Mouse (Mus musculus): ENCODE measurements around the gene Mnd1.
A peak's percentile ranks its signal among the peaks of the same experiment; 100 is the strongest.

Mnd1 gene

DNA sequence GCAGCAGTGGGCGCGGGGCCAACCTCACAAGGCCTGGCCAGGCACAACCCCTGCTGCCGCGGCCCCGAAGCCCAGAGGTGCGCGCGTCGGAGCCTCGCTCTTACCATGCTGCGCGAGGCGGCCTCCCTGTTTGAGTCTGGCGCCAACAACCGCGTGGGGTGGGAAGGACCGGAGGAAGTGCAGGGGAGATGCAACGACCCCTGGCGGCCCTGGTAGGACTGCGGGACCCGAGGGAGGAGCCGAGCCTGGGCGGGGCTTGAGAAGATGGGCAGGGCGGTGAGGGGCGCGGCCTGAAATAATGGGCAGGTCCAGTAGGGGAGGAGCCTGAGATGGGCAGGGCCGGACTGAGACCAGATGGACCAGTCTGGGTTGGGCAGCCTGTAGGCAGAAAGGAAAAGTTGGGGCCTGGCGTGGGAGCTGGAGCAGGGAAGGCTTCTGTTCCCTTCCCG, at the start of gene Mnd1:
TSS of gene Mnd1 (minus strand) at position 229 of the 449 bp plus-strand sequence.
- DNase-seq: peak; percentile 94

DNA sequence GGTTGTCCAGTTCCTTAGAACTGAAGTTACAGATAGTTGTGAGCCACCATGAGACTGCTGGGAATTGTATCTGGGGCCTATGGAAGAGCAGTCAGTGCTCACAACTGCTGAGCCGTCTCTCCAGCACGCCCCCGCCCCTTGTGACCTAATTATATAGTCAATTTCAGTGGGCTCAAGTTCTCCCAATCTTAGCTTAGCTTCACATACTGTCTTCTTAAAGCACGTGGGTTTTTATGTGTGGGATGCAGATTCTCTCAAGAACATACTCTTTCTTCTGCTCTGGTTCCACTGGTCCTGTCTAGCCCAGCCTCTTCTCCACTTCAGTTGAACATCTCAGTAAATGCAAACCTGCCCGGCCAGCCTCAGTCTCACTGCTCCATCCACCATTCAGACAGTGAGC, 49.1 kb upstream of the Mnd1 start:
- no peak for DNase-seq

DNA sequence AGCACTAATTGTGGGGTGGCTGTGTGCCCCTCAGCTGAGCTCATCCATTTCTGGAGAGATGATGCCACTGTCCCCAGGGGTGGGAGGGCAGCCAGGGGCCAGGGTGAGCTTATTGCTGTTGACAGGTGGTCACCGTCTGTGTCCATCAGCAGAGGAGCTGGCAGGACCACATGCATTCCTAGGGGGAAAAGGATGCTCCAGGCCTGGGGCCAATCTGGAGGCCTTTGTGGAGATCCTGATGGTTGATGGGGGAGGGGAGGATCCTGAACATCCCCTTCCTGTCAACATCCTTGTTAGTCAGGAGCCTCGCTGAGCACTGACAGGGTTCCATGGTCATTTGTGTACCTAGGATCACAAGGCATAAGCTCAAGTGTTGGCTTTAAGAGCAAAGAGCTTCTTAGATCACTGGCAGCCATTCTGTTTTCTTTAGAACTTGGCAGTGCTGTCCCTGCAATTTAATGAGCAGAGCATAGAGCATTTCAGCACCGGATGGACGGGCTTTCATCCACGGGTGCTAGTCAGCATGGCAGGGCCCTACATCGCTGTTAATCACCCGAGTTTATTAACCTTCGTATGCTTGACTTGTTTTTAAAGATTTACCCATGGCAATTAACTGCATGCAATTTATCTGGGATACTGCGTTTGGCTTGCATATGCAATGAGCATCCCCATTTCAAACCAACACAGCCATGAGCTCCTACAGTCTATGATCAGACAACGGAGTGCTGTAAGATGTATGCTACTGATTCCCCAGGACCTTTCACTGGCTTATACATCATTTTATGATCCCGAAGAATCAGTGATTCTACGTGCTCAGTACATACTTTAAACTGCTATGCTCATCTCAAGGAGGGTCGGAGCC, 45.2 kb upstream of the Mnd1 start:
- DNase-seq: peak; percentile 98

DNA sequence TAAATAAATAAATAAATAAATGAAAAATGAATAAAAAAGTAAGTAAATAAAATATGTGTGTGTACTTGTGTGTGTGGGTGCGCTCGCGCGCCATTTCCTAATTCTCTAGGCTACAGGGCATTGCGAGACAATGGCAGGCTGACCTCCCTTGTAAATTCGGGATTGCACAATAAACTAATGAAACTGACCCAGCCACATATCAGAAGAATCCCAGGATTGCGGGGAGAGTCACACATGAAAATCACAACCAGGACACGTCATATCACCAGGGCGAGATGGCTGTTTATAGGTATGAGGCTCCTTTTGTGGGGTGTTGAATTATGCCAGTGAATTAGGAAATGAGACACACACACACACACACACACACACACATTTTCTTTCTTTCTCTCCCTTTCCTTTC, 43.9 kb upstream of the Mnd1 start:
- no peak for DNase-seq

DNA sequence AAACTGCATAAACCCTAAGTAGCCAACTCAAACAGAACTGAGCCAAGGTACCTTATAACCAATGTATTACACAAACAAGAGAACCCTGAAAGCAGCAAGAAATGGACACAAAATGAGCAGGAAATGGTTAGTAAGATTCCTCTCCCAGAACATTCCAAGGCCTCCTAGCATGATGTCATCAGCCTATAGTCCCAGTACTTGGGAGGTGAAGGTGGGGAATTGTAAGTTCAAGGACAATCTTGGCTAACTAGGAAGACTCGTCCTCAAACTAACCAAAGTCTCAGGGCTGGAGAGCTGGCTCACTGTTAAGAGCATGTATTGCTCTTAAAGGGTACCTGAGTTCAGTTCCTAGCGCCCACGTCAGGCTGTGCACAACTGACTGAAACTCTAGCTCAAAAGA, 42.6 kb upstream of the Mnd1 start:
- no peak for DNase-seq

DNA sequence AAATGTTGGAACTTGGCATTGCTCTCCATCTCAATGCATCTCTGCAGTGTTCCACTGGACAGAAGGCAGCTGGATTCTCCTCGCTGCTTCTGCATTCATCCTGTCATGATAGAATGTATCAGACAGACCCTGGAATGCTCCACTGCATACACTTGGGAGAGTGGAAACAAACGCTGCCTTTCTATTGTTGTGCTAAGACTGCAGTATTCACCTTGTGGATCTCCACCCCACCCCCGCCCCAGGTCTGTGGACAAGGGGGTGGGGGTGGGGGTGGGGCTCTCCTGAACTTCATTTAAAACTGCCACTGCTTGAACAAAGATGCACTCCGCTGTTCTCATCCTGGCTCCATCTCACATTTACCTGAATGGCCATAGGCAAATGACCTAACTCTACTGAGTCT, 38.3 kb upstream of the Mnd1 start:
- no peak for DNase-seq

DNA sequence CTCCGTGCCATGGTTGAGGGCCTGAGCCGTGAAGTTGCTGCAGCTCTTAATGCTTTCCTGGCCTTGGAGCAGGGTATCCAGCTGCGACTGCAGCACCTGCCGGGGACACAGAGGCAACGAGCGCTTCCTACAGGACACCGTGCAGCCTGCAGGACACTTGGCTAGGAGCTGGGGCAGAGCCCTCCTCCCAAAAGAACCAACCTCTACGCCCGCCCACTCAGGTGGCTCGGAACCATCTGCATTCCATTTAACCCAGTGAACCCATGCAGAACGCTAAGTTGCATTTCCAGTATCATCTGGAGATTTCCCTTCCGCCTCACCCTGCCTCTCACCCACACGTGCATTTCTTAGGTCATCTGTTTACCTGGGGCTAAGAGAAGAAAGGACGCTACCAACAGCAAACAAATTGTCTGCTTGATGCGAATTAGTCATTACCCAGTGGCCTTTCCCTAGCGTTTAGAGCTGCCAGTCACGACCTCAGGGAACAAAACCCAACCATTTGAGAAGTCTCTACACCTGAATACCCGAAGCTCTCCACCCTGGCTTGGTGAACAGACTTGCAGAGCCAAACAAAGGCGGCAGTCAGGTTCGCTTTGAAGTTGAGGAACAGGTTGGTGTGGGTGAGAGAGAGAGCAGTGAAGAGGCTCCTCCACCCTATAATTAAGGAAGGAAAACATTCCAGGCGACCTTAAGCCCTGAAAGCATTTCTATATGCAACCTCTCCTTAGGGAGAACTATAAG, 35.7 kb upstream of the Mnd1 start:
- no peak for DNase-seq

DNA sequence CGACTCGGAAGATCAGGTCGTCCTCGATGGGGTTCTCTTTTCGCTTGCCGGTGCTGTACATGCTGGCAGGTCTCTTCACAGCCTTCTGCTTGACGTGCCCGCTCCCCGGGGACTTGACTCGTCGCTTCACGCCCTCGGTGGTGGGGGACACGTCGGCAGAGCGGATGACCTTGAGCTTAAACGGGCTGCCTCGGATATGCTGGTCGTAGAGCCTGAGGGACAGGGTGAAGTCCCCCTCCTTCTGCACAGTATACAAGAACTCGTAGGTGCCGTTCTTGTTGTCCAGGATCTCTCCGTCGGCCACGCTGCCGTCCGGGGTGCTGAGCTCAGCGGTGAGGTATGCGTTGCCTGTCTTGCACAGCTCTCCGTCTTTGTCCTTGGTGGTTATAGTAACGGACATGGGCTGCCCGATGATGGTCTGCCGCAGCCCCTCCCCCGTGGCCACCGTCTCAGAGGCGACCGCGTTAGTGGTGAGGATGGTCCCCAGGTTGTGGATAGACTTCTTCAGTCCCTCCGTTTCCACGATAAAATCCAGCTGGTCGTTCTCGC, 35.0 kb upstream of the Mnd1 start:
- DNase-seq: no peak

DNA sequence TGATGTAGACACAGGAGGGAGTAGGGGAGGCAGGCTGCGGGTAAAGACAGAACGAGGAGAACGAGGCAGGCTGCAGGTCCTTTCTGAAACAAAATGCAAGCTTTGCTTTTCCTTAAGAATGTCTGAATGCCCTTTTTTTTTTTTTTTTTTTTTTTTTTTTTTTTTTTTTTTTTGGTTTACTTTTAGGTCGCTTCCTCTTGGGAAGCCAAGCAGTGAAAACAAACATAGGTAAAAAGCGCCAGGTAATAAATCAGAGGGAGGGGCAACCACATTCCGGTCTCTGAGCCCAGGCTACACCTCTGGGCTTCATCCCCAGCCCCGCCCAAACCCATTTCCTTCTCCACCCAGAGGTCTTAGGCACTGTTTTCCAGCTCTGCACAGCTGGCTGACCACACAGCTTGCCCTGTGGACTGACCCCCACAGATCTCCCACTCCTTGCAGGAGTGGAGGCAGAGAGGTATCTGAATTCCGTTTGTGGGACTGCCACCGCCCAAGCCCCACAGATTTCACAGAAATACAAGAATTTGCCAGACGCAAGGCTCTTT, 34.1 kb upstream of the Mnd1 start:
- no peak for DNase-seq

DNA sequence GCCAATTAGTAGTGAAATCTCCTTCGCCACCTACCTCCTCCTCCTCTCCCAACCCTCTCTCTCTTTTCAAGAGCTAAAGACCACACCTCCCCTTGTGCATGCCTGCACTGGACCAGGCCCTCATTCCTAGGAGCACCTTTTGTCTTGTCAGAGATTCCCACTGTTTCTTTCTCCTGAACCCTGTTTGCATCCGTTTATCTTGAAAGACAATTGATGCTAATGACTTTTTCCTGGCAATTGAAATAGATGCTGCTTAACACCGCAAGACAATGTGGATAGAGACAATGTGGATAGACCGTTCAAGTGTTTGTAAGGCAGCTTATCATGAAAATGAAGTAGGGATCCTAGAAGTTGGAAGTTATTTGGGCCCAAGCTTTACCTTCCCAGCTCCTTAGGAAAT, 26.1 kb upstream of the Mnd1 start:
- no peak for DNase-seq

DNA sequence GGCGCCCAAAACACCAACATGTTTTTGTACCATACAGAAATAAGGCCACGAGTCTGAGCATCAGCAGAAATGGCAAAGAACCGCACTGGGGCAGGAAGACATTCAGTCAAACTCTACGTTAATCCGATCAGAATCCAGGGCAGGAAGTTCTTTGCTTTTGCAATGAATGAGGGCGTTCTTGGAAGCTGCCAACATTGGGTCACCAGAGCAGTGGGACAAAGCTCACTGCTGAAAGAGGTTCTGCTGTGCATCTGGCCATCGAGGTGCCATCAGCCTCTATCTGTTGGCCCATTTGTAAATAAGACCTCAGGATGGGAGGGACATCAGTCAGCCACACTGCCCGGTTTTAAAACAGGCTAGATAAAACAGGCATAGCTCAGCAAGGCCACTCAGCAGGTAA, 25.5 kb upstream of the Mnd1 start:
- DNase-seq: no peak

DNA sequence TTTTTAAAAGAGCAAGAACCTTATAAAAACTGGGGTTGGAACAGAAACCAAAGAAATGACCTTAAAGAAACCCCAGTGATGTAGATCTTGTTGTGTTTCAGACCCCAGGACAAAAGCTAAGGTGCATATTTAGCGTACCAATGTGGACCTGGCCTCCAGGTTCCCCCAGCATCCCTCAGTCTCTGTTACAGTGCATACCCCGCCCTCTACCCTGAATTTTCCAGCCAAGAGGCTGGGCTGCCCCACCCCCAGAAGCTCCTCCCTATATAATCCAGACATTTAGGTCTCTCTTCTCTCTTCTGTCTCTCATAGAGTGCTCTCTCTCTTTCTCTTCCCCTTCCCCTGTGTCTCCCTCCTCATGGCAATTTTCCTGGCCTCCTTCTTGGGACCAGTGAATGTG, 24.7 kb upstream of the Mnd1 start:
- no peak for DNase-seq

DNA sequence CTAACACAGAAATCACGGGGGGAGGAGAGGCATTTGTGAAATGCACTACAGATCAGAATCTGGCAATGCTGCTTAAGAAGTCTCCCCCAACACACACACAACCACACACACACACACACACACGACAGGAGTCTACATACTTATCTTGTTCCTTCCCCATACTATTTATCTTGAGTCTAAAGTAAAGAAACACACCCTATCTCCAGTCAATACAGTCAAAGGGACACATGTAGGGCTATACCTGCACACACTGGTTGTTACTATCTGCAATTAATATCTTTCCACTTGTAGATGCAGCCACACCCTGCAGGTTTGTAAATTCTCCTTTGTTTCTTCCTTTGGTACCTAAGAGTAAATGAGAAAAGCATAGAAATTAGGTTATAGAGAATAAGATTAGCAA, 22.2 kb upstream of the Mnd1 start:
- no peak for DNase-seq

DNA sequence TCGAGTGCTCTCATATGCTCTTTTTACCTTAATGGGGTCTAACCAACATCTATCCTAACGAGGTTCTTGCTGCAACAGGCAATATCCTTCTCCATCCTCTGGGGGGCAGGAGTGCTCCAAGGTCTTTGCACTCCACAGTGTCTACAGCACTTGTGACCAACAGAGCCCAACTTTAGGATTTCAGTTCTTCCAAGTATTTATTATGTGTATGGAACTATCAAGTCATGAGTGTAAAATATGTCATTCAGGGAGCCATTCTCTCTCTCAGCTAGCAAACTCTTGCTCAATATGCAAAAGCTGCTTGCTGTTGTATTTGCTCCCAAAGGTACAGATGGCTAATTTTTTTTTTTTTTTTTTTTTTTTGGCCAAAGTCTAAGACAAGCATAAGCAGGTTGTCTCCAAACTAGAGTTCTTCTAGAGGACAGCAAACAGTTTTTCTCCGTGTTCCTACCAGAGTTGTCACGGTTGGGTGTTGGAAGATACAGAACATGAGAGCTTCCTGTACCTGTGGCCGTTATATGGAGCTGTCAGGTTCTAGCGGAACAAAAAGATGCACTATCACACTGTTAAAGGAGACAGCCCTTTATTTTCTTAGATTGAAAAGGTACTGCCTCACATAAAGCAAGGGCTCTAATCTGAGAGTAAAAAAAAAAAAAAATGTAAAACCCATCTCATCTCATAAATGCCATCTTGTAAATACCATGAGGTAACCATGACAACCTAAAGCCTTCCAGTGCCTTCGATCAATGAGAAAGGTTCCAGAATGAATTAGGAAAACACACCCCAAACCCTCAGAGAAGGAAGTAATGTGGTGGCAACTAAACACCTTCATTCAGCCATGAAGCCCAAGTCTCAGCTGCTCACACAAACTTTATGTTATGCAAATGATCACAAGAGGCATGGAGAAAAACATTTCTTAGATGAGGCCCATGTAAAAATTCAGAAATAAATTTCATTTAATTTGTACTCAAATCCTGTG, 20.0 kb upstream of the Mnd1 start:
- peak; percentile 67 for DNase-seq

DNA sequence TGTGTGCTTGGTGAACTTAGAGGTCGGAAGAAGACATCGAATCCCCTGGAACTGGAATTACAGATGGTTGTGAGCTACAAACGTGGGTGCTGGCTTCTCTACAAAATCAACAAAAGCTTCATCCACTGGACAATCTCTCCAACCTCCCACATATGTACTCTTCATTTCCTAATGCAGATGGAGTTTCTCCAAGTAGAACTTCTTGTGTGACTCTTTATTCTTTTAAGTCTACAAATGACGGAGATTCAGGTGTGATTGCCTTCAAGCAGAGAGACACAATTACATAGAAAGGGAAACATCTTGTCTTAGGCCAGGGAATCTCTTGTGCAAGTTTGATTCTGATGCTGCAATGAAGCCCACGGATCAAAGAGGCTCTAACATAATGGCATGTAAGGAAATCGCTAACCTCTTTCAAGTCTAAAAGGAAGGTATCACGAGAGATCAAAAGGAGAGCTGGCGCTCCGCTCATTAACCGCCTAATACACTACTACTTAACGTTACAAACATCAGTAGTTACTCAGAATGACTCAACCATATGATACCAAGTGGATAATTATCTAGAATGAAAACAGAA, 18.1 kb upstream of the Mnd1 start, which contains the start of gene Gm6525:
TSS of gene Gm6525 (plus strand) at position 524 of the 574 bp plus-strand sequence.
- no peak for DNase-seq

DNA sequence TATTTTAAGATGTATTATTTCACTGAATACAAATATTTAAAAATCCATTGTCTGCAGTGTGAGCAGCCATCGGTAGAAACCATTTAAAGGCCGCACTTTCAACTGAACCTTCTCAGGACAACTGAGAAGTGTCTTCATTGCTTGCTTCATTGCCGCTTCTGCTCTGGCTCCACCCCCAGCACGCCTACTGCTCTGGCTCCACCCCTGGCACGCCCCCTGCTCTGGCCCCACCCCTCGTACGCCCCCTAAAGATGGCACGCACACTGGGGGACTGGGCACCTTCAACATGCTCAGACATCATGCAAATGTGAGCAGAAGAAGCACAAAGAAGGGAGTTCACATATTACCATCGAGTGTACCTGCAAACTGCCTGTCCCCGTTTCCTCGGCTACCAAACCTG, 16.8 kb upstream of the Mnd1 start:
- no peak for DNase-seq

DNA sequence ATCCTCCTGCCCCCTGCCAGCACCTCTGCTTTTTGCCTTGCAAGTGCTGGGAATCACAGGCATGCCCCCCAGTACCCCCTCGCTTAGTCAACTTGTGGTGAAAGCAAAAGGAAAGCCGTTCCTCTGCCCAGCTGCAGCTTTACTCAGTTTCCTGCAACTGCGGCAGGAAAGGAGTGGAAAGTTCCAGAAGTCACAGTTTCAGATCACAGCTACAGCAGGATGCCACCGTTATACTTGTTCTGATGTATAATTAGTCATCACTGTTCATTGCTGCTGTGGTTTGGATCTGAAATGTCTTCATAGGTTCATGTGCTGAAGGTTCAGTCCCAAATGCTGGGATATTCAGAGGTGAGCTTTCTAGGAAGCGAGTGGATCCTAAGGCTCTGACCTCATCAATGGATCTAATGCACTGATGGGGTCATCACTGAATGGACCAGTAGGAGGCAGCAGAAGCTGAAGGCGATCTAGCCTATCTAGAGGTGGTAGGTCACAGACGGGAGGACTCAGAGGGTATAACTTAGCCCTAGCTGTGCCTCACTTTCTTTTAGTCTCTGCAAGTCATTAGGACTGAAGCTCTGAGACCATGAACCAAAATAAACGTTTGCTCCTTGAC, 13.9 kb upstream of the Mnd1 start:
- no peak for DNase-seq

DNA sequence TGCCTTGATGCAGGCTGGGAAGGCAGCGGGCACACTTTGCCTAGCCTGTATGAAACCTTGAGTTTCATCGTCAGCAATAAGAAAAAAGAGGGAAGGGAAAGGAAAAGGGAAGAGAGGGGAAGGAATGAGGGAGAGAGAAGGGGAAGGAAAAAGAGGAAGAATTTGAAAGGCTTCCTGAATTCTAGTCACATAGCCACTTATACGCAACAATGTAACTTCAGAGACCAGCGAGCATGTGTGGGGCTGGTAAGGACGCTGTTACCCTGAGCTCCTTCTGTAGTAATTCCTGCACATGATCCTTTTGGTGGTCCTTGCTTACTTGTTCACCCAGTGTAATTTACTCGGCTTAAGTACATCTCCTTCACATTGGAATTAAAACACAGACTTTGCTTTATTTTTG, 13.4 kb upstream of the Mnd1 start:
- DNase-seq: no peak

DNA sequence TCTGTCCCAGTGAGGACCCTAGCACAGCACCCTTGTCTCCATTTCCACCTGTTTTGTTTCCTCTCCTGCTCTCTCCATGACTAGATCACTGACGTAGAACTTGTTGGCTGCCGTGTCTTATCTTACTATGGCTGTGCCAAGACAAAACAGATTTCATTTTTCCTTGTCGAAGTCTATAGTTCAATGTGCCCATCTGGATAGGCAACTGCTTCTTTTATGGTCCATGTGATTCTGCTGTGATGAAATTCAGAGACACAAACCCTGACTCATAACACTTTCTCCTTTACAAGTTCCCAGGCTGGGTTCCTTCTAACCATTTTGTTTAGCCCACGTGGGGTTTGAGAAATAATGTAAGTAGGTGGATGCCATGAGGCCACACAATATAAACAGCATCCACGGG, 10.5 kb upstream of the Mnd1 start:
- no peak for DNase-seq

DNA sequence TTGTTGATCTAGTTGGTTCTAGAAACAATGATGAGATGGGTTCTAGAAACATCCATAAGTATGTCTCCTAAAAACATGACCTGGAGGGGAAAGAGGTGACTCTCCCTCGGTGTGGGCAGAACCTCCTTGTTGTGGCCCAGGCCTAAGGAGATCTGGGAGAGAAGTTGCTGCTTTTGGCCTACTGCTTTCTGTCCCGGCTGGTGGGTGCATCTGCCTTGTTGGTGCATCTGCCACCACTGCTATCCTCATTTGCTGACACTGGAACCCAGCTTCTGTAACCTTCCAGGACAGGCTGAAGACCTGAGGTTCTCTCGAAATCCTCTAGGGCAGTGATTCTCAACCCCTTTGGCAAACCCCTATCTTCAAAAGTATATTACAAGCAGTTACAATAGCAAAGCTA, 9.8 kb upstream of the Mnd1 start:
- no peak for DNase-seq

DNA sequence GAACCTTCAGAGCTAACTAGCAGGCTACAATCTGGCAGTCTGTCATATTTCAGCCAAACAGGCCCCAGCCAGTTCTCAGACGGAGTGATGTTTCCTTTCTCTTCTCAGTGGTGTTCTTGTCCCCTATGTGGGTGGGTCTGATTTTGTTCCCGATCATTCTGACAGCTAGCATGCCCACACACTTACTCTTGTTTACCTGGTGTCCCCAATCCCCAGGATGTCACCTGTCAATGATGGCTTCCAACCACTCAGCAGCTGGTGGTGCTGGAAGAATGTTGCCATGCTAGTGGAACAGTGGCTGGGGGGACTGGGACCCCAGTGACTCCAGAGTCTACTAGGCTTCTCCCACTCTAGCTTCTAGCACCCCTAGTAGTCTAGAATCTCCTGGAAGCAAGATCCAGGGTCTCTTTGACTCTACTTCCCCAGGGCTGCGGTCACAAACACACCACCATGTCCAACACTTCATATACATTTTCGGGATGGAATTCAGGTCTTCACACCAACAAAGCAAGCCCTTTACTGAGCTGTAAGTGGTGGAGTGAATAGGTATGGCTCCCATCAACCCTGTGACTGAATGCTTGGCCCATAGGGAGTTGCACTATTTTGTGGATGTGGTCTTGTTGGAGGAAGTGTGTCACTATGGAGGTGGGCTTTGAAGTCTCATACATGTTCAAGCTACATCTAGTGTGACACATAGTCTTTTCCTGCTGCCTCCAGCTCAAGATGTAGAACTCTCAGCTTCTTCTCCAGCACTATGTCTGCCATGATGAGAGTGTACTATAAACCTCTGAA, 2.2 kb upstream of the Mnd1 start:
- DNase-seq: no peak

All from cerebellum, adult 11-12 months (tissue).